Mouse (Mus musculus) hindbrain, embryonic 10.5 days (tissue): ENCODE data around the gene Glod4. TPM values are rescaled to one million over a fixed set of nuclear protein-coding genes. Genes with fewer than 3 reads are reported as not detected.

Experiments used
- DNase-seq: peaks from one replicate; pipeline ENCODE4 v3.0.0-alpha.2; 2017; ENCODE audit warnings: low spot score
- H3K27ac ChIP-seq: fragments of 300-500 bp; sonication (generic); 2 replicates; pipeline ENCODE4 v1.5.1; 2016; ENCODE audit warnings: mild to moderate bottlenecking, moderate library complexity
- H3K27me3 ChIP-seq: fragments of 300-500 bp; sonication (generic); 2 replicates; pipeline ENCODE4 v1.6.1; 2016; ENCODE audit warnings: mild to moderate bottlenecking; ENCODE audit not compliant: poor library complexity, insufficient read depth, severe bottlenecking
- H3K36me3 ChIP-seq: fragments of 300-500 bp; sonication (generic); 2 replicates; pipeline ENCODE4 v1.6.1; 2016; ENCODE audit warnings: mild to moderate bottlenecking, moderate library complexity
- H3K4me1 ChIP-seq: fragments of 300-500 bp; sonication (generic); replicated peaks from 2 replicates; pipeline ENCODE4 v1.6.1; 2016; ENCODE audit warnings: mild to moderate bottlenecking
- H3K4me3 ChIP-seq: fragments of 300-500 bp; sonication (generic); 2 replicates; pipeline ENCODE4 v1.5.1; 2016; ENCODE audit warnings: mild to moderate bottlenecking, moderate library complexity
- H3K9me3 ChIP-seq: fragments of 300-500 bp; sonication (generic); 2 replicates; pipeline ENCODE4 v1.6.1; 2016; ENCODE audit warnings: mild to moderate bottlenecking, moderate library complexity
- WGBS: fragments of 180-500 bp; shearing (Covaris S2); methylation state at CpG from one replicate; pipeline ENCODE4 v1.1.7; 2016; 5-methylcytosine and 5-hydroxymethylcytosine counted together
- polyA plus RNA-seq: library from polyadenylated mRNA; unstranded; fragments of >200 nt; fragmentation: Nextera tagmentation; extraction: Ambion mirVana; gene quantifications from 2 replicates; pipeline ENCODE4 v1.2.1, GENCODE M21; 2016

Glod4 gene
- polyA plus RNA-seq, 1 experiment from 2014 or later: 126 TPM

GRCm38 (mm10) chr11:76080293-76080692 lies 163.2 kb downstream of the Glod4 start:
- Histone ChIP-seq H3K27ac (no peak overlapping the region), H3K9me3 (no peaks in the 10 kb centered on the region), H3K27me3 (no peaks in the 10 kb centered on the region), H3K36me3 (peaks cover 58% of the 10 kb centered on the region), H3K4me3 (no peak overlapping the region), H3K4me1 (no peaks in the 10 kb centered on the region)
- WGBS: 79% methylated on average over 2 of the region's 2 CpGs
- DNase-seq: no peak

DNA sequence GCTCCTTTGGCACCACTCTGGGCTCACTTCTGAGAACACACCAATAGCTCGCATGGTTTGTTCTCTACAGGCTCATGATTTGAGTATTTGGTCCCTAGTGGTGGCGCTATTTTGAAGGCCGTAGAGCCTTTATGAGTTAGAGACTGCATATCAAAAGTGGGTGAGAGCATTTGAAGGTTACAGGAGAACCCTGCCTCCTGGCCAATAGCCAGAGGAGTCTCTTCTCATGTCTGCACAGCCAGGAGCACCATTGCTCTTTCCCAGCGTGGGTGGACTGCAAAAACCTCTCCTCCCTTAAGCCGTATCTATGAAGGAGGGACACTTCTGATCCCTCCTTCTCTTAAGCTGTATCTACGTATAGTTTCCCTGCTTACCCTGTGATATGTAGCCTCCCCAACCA lies 166.2 kb downstream of the Glod4 start:
- no peaks in the 10 kb centered on the region for H3K4me1 ChIP-seq

GRCm38 (mm10) chr11:76074296-76075093 lies 169.0 kb downstream of the Glod4 start:
- no peak for DNase-seq
- no peaks in the 10 kb centered on the region for H3K9me3 ChIP-seq
- no peaks in the 10 kb centered on the region for H3K4me1 ChIP-seq
- H3K27me3 ChIP-seq: no peaks in the 10 kb centered on the region
- peaks cover 33% of the 10 kb centered on the region for H3K36me3 ChIP-seq
- no peak overlapping the region for H3K4me3 ChIP-seq
- H3K27ac ChIP-seq: no peak overlapping the region
- 70% methylated on average over 11 of the region's 11 CpGs for WGBS

More for the DNA sequence above, 166.2 kb downstream of the Glod4 start:
- DNase-seq: no peak
- H3K27ac ChIP-seq: no peak overlapping the region
- H3K9me3 ChIP-seq: no peaks in the 10 kb centered on the region
- no peak overlapping the region for H3K4me3 ChIP-seq
- no peaks in the 10 kb centered on the region for H3K27me3 ChIP-seq
- peaks cover 60% of the 10 kb centered on the region for H3K36me3 ChIP-seq
- 91% methylated on average over 6 of the region's 6 CpGs for WGBS

Other genes starting within 250 kb of the Glod4 start
- gene 1700016K19Rik, start 243.8 kb downstream of the Glod4 start, polyA plus RNA-seq: 1.4 and 3.8 TPM in 2 replicates
- 14.4 and 15.9 TPM in 2 replicates for gene Rflnb, start 215.9 kb downstream of the Glod4 start, polyA plus RNA-seq
- gene Vps53, start 64.1 kb downstream of the Glod4 start, polyA plus RNA-seq: 37.9 and 48.3 TPM in 2 replicates
- gene Fam57a, start 64.1 kb downstream of the Glod4 start, polyA plus RNA-seq: 32.6 and 33.6 TPM in 2 replicates
- gene Dbil5, start 26.1 kb downstream of the Glod4 start, polyA plus RNA-seq: 0.48 and 0.51 TPM in 2 replicates
- gene Gemin4, start 26.1 kb downstream of the Glod4 start, polyA plus RNA-seq: 45.4 and 49.9 TPM in 2 replicates
- 21.5 and 24.7 TPM in 2 replicates for gene Mrm3, start within 50 bp of the Glod4 start, polyA plus RNA-seq
- 45.3 and 46.6 TPM in 2 replicates for gene Nxn, start 155.4 kb upstream of the Glod4 start, polyA plus RNA-seq
- 123 and 148 TPM in 2 replicates for gene Timm22, start 163.2 kb upstream of the Glod4 start, polyA plus RNA-seq